Mouse (Mus musculus): ENCODE measurements around the gene Ccdc191. TPM values are rescaled to one million over a fixed set of nuclear protein-coding genes. Genes with fewer than 3 reads are reported as not detected.

Gene Ccdc191
- polyA plus RNA-seq, 1 experiment from 2014 or later: 13.2 TPM

DNA sequence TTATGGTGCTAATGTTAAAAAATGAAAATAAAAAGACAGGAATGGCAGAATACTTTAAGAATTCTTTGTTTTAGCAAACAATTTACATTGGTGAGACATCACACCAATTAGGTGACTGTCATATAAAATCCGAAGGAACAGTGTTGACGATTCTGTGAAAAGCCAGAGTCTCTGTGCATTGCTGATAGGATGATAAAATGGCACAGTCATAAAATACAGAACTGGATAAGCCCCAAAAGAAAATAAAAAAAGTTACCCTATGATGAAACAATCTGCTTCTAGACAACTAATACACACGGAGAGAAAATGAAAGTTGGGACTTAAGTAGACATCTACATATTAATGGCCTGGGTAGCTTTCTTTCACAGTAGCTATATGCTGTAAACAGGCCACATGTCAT lies 105.0 kb downstream of the Ccdc191 start:
- DNase-seq (ENCODE audit: low spot score) (no peak), ATAC-seq (replicated peaks; ENCODE audit: insufficient number of reproducible peaks, low FRiP score, low TSS enrichment, low read depth) (no peak)
- H3K27me3 ChIP-seq (ENCODE audit: control insufficient read depth, insufficient read depth, low read length): no peaks in the 10 kb centered on the region
- H3K4me3 ChIP-seq (ENCODE audit: low read depth, low read length): no peak overlapping the region
- no peaks in the 10 kb centered on the region for H3K36me3 ChIP-seq (replicated peaks; ENCODE audit: control insufficient read depth, insufficient read depth, low read depth, low read length)
- H3K4me1 ChIP-seq (ENCODE audit: control insufficient read depth, insufficient read depth, low read length): no peaks in the 10 kb centered on the region
- no peak overlapping the region for H3K9ac ChIP-seq (replicated peaks; ENCODE audit: low read length)
- no peak overlapping the region for H3K4me2 ChIP-seq (ENCODE audit: low read depth, low read length)
- no peaks in the 10 kb centered on the region for H3K9me3 ChIP-seq (replicated peaks; ENCODE audit: control insufficient read depth, low read length)
- no peak overlapping the region for H3K27ac ChIP-seq (replicated peaks; ENCODE audit: low read depth, low read length)
- 83% methylated on average over 3 of the region's 3 CpGs for WGBS

DNA sequence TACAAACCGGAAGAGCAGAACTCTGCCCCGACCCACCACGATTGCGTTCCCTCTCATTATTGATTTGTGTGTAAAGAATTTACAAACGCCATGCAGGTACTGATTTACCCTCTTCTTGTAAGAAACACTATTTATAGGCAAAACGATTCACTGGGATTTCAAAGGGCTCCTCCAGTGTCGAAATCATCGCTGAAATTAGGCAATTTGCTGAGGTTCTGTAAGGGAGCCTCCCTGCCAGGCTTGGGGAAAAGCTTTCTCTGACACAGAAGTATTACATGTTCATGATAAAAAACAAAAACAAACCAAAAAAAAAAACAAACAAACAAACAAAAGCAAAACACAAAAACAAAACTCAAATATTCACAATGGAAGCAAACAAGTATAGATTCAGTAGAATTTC lies 109.5 kb downstream of the Ccdc191 start:
- H3K4me2 ChIP-seq (ENCODE audit: low read depth, low read length): no peak overlapping the region
- H3K4me3 ChIP-seq (ENCODE audit: low read depth, low read length): no peak overlapping the region
- no peaks in the 10 kb centered on the region for H3K36me3 ChIP-seq (replicated peaks; ENCODE audit: control insufficient read depth, insufficient read depth, low read depth, low read length)
- no peak overlapping the region for H3K27ac ChIP-seq (replicated peaks; ENCODE audit: low read depth, low read length)
- 86% methylated on average over 8 of the region's 8 CpGs for whole genome bisulfite sequencing
- no peaks in the 10 kb centered on the region for H3K27me3 ChIP-seq (ENCODE audit: control insufficient read depth, insufficient read depth, low read length)
- no peaks in the 10 kb centered on the region for H3K9me3 ChIP-seq (replicated peaks; ENCODE audit: control insufficient read depth, low read length)
- ATAC-seq (replicated peaks; ENCODE audit: insufficient number of reproducible peaks, low FRiP score, low TSS enrichment, low read depth) (no peak), DNase-seq (ENCODE audit: low spot score) (no peak)
- H3K9ac ChIP-seq (replicated peaks; ENCODE audit: low read length): no peak overlapping the region
- H3K4me1 ChIP-seq (ENCODE audit: control insufficient read depth, insufficient read depth, low read length): no peaks in the 10 kb centered on the region

GRCm38 (mm10) chr16:43999541-43999940 lies 109.9 kb downstream of the Ccdc191 start:
- Histone ChIP-seq H3K27me3 (ENCODE audit: control insufficient read depth, insufficient read depth, low read length) (no peaks in the 10 kb centered on the region), H3K9ac (replicated peaks; ENCODE audit: low read length) (no peak overlapping the region), H3K4me1 (ENCODE audit: control insufficient read depth, insufficient read depth, low read length) (no peaks in the 10 kb centered on the region), H3K4me2 (ENCODE audit: low read depth, low read length) (no peak overlapping the region), H3K27ac (replicated peaks; ENCODE audit: low read depth, low read length) (no peak overlapping the region), H3K4me3 (ENCODE audit: low read depth, low read length) (no peak overlapping the region), H3K9me3 (replicated peaks; ENCODE audit: control insufficient read depth, low read length) (no peaks in the 10 kb centered on the region), H3K36me3 (replicated peaks; ENCODE audit: control insufficient read depth, insufficient read depth, low read depth, low read length) (no peaks in the 10 kb centered on the region)
- no peak for DNase-seq (ENCODE audit: low spot score)
- no peak for ATAC-seq (replicated peaks; ENCODE audit: insufficient number of reproducible peaks, low FRiP score, low TSS enrichment, low read depth)
- 79% methylated on average over 5 of the region's 5 CpGs for WGBS

DNA sequence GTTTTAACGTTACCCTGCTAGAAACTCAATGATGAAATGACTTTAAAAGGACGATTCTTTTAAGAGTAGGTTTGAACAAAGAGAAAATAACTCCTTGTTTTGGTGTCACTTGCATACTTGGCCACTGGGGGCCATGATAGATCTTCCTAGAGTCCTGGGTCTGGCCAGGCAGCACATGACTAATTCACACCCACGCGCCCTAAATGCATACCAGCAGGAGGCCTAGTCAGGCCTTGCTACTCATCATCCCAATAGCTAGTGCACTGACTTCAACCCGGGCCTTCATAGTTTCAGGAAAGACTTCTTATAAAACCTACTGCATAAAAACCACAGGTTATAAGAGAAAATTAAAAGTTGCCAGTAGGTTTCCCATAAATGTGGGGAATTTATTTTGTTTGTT lies 112.5 kb downstream of the Ccdc191 start:
- no peak for DNase-seq (ENCODE audit: low spot score)
- no peaks in the 10 kb centered on the region for H3K36me3 ChIP-seq (replicated peaks; ENCODE audit: control insufficient read depth, insufficient read depth, low read depth, low read length)
- 76% methylated on average over 5 of the region's 5 CpGs for WGBS

GRCm38 (mm10) chr16:44011010-44011409 lies 121.4 kb downstream of the Ccdc191 start:
- H3K9ac ChIP-seq (replicated peaks; ENCODE audit: low read length): no peak overlapping the region
- no peak overlapping the region for H3K4me2 ChIP-seq (ENCODE audit: low read depth, low read length)
- H3K4me3 ChIP-seq (ENCODE audit: low read depth, low read length): no peak overlapping the region
- no peaks in the 10 kb centered on the region for H3K9me3 ChIP-seq (replicated peaks; ENCODE audit: control insufficient read depth, low read length)
- H3K36me3 ChIP-seq (replicated peaks; ENCODE audit: control insufficient read depth, insufficient read depth, low read depth, low read length): no peaks in the 10 kb centered on the region
- no peaks in the 10 kb centered on the region for H3K27me3 ChIP-seq (ENCODE audit: control insufficient read depth, insufficient read depth, low read length)
- H3K27ac ChIP-seq (replicated peaks; ENCODE audit: low read depth, low read length): no peak overlapping the region
- 53% methylated on average over 5 of the region's 5 CpGs for WGBS
- ATAC-seq (replicated peaks; ENCODE audit: insufficient number of reproducible peaks, low FRiP score, low TSS enrichment, low read depth) (no peak), DNase-seq (ENCODE audit: low spot score) (no peak)
- H3K4me1 ChIP-seq (ENCODE audit: control insufficient read depth, insufficient read depth, low read length): no peaks in the 10 kb centered on the region

More for the DNA sequence above, 112.5 kb downstream of the Ccdc191 start:
- no peak for ATAC-seq (replicated peaks; ENCODE audit: insufficient number of reproducible peaks, low FRiP score, low TSS enrichment, low read depth)
- Histone ChIP-seq H3K4me2 (ENCODE audit: low read depth, low read length) (no peak overlapping the region), H3K4me3 (ENCODE audit: low read depth, low read length) (no peak overlapping the region), H3K27me3 (ENCODE audit: control insufficient read depth, insufficient read depth, low read length) (no peaks in the 10 kb centered on the region), H3K9me3 (replicated peaks; ENCODE audit: control insufficient read depth, low read length) (no peaks in the 10 kb centered on the region), H3K4me1 (ENCODE audit: control insufficient read depth, insufficient read depth, low read length) (no peaks in the 10 kb centered on the region), H3K9ac (replicated peaks; ENCODE audit: low read length) (no peak overlapping the region), H3K27ac (replicated peaks; ENCODE audit: low read depth, low read length) (no peak overlapping the region)

Small RNA genes within 50 kb of the gene (microRNA-seq; reads per million reads assigned to microRNA genes)
- gene Mir3470b (ENCODE audit: borderline number of aligned reads): not detected

Other genes with a start within 250 kb of the Ccdc191 start
- gene Tigit, start 225.7 kb upstream of the Ccdc191 start, polyA plus RNA-seq (2014; fragmentation: Nextera tagmentation; extraction: Ambion mirVana): 0.31 TPM in 1 of 2 replicates, not detected in the other
- not detected in 2 replicates for gene Drd3, start 135.8 kb upstream of the Ccdc191 start, polyA plus RNA-seq (2014; fragmentation: Nextera tagmentation; extraction: Ambion mirVana)
- gene Qtrt2, start 37.0 kb downstream of the Ccdc191 start, polyA plus RNA-seq (2014; fragmentation: Nextera tagmentation; extraction: Ambion mirVana): 42.9 and 54.4 TPM in 2 replicates
- gene Zdhhc23, start 90.0 kb downstream of the Ccdc191 start, polyA plus RNA-seq (2014; fragmentation: Nextera tagmentation; extraction: Ambion mirVana): 0.33 and 0.38 TPM in 2 replicates
- 4.9 and 5.0 TPM in 2 replicates for gene Gramd1c, start 173.5 kb downstream of the Ccdc191 start, polyA plus RNA-seq (2014; fragmentation: Nextera tagmentation; extraction: Ambion mirVana)
- 61.9 and 66.0 TPM in 2 replicates for gene Atp6v1a, start 249.9 kb downstream of the Ccdc191 start, polyA plus RNA-seq (2014; fragmentation: Nextera tagmentation; extraction: Ambion mirVana)

Data from embryonic facial prominence, embryonic 11.5 days (tissue).